Comparison of ENCODE assay signal across 8 mouse cellular contexts in genomic region chrX:64275501-64276289, GRCm38 (mm10). TPM values are rescaled to one million over a fixed set of nuclear protein-coding genes. Genes with fewer than 3 reads are reported as not detected.
DNase-seq lines count a peak whose midpoint lies in the region; ATAC-seq lines count a peak whose summit lies in the region.

No protein-coding gene starts in this region.

- H3K27ac ChIP-seq in heart, embryonic 11.5 days (ENCODE audit: low read depth, low read length) = no peak overlapping the region
- H3K27ac ChIP-seq in limb, embryonic 10.5 days = no peak overlapping the region

- no peaks in the 10 kb centered on the region for H3K36me3 ChIP-seq in heart, embryonic 11.5 days (ENCODE audit: control insufficient read depth, insufficient read depth, low read length)
- no peaks in the 10 kb centered on the region for H3K36me3 ChIP-seq in limb, embryonic 10.5 days

- DNase-seq in heart, adult 8-10 months (ENCODE audit: low spot score) = no peak
- DNase-seq in cerebellum, adult 9-11 months = peak; percentile 55
- DNase-seq in frontal cortex, postnatal 10 days (ENCODE audit: low spot score in 2 of 2) = peak; percentile 7 to 14
- peak; percentile 33 for DNase-seq in limb, embryonic 10.5 days (ENCODE audit: low spot score)
- peak; percentile 48 for DNase-seq in right cerebral cortex, postnatal 14 days
- no peak for DNase-seq in gastrocnemius, adult 8-10 months (ENCODE audit: low spot score in 2 of 2)
- no peak for DNase-seq in gastrocnemius, postnatal 36 days

- H3K4me1 ChIP-seq in heart, embryonic 11.5 days (ENCODE audit: control insufficient read depth, insufficient read depth, low read length) = no peaks in the 10 kb centered on the region
- no peaks in the 10 kb centered on the region for H3K4me1 ChIP-seq in limb, embryonic 10.5 days

- intact Hi-C loops in gastrocnemius, postnatal 36 days (cut with DNase I) = no loop called here

- H3K9me3 ChIP-seq in heart, embryonic 11.5 days (replicated peaks; ENCODE audit: control insufficient read depth, low read length) = no peaks in the 10 kb centered on the region
- no peaks in the 10 kb centered on the region for H3K9me3 ChIP-seq in limb, embryonic 10.5 days (replicated peaks)

- 9% methylated on average over 30 of the region's 41 CpGs for WGBS in heart, embryonic 11.5 days (ENCODE audit: insufficient replicate concordance)
- 8% methylated on average over 27 of the region's 41 CpGs for WGBS in limb, embryonic 10.5 days

- H3K4me2 ChIP-seq in heart, embryonic 11.5 days = peak overlapping the region; percentile 69

- H3K9ac ChIP-seq in heart, embryonic 11.5 days (ENCODE audit: low read depth, low read length) = peak overlapping the region; percentile 60; the same call in 1 of the 2 replicates

- H3K27me3 ChIP-seq in heart, embryonic 11.5 days (ENCODE audit: control insufficient read depth, insufficient read depth, low read length) = no peaks in the 10 kb centered on the region
- peaks cover 28% of the 10 kb centered on the region for H3K27me3 ChIP-seq in limb, embryonic 10.5 days (ENCODE audit: low read depth, poor library complexity, severe bottlenecking)

- peak; percentile 31; the same call in 1 of the 2 replicates for ATAC-seq in heart, embryonic 11.5 days (replicated peaks; ENCODE audit: insufficient number of reproducible peaks, low FRiP score, low TSS enrichment)

- H3K4me3 ChIP-seq in heart, embryonic 11.5 days (ENCODE audit: low read depth, low read length) = peak overlapping the region; percentile 53
- H3K4me3 ChIP-seq in limb, embryonic 10.5 days = peak overlapping the region; percentile 52

RNA-seq across cellular contexts. Expression of gene Slitrk4, which starts 1.1 kb away (rescaled TPM):
- 7.2 and 10.0 TPM in 2 replicates for polyA plus RNA-seq in heart, embryonic 11.5 days (2014; fragmentation: Nextera tagmentation; extraction: Ambion mirVana)
- under 1 TPM; 0.22 to 0.78 (median 0.54) TPM for total RNA-seq in heart, adult 8-10 months (2022)
- polyA plus RNA-seq in limb, embryonic 10.5 days (2016; fragmentation: Nextera tagmentation; extraction: Ambion mirVana) = 0.70 and 0.81 TPM in 2 replicates
- under 1 TPM; 0.12 to 0.29 (median 0.19) TPM for total RNA-seq in gastrocnemius, adult 8-10 months (2022)
- under 1 TPM; 0.10 to 0.18 TPM for total RNA-seq in gastrocnemius, postnatal 36 days (2021)

Comparison
In these comparisons a context has a peak if more than half of its experiments do, and no peak if none do; other contexts are left out.
1. DNase-seq: peak in cerebellum, adult 9-11 months (single experiment), frontal cortex, postnatal 10 days (2 of 2), limb, embryonic 10.5 days (single experiment) and right cerebral cortex, postnatal 14 days (single experiment); none in heart, adult 8-10 months (single experiment), gastrocnemius, adult 8-10 months (0 of 2) and gastrocnemius, postnatal 36 days (0 of 2).